Mouse (Mus musculus) cerebellum, adult 2 months (tissue): ENCODE data around the gene Zfp637.

Experiments used
- CTCF ChIP-seq: fragments of 200-500 bp; IDR thresholded peaks from 2 replicates; pipeline ENCODE4 v1.5.1; 2011; ENCODE audit warnings: low read depth, mild to moderate bottlenecking, control low read depth, low read length, moderate library complexity, borderline replicate concordance; ENCODE audit not compliant: insufficient read depth
- POLR2A ChIP-seq: fragments of 200-500 bp; IDR thresholded peaks from 2 replicates; pipeline ENCODE4 v1.6.1; 2011; ENCODE audit warnings: low read length, control low read depth, borderline replicate concordance; ENCODE audit not compliant: insufficient read depth

DNA sequence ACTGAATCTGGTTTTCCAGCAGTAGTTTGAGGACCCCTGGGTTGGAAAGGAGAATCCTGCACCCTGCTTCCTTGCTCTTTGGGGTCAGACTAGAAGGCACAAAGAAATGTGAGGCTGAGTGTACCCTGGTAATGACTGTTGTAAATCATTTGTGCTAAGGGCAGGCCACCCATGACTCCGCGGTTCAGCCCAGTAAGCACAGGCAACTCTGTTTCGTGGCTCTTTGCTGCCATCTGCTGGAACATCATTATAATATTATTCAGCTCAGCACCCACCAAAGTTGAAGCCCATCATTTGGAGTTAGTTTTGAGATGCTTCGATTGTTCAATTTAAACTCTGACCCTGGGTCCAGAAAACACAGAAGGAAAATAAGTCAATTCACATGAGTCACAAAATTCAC is 15.6 kb upstream of the Zfp637 start:
- peak; percentile 88 for TF ChIP-seq CTCF
- no peak for TF ChIP-seq POLR2A
